Mouse (Mus musculus) cerebellum, adult 2 months (tissue): Measurements from ENCODE around the gene Mctp1. TPM values are rescaled to one million over a fixed set of nuclear protein-coding genes. Genes with fewer than 3 reads are reported as not detected.

ENCODE experiments used
- DNase-seq, 2 experiments: peaks; one replicate each; pipeline ENCODE4 v3.0.0; 2021
- H3K27ac ChIP-seq: fragments of 200-500 bp; 2 replicates; pipeline ENCODE4 v1.5.1; 2012; ENCODE audit warnings: low read length, control low read depth, inconsistent platforms; ENCODE audit not compliant: insufficient read depth
- H3K27me3 ChIP-seq: fragments of 200-500 bp; 2 replicates; pipeline ENCODE4 v1.6.1; 2012; ENCODE audit warnings: inconsistent platforms, mild to moderate bottlenecking, low read length, moderate library complexity; ENCODE audit not compliant: control insufficient read depth, insufficient read depth
- H3K4me1 ChIP-seq: fragments of 200-500 bp; 2 replicates; pipeline ENCODE4 v1.6.1; 2011; ENCODE audit warnings: low read length; ENCODE audit not compliant: control insufficient read depth, insufficient read depth
- H3K4me3 ChIP-seq: fragments of 200-500 bp; replicated peaks from 2 replicates; pipeline ENCODE3; 2011; ENCODE audit warnings: mild to moderate bottlenecking, low read depth, low read length, control low read depth; ENCODE audit not compliant: insufficient read depth
- CTCF ChIP-seq: fragments of 200-500 bp; IDR thresholded peaks from 2 replicates; pipeline ENCODE4 v1.5.1; 2011; ENCODE audit warnings: low read depth, mild to moderate bottlenecking, control low read depth, low read length, moderate library complexity, borderline replicate concordance; ENCODE audit not compliant: insufficient read depth
- POLR2A ChIP-seq: fragments of 200-500 bp; IDR thresholded peaks from 2 replicates; pipeline ENCODE4 v1.6.1; 2011; ENCODE audit warnings: low read length, control low read depth, borderline replicate concordance; ENCODE audit not compliant: insufficient read depth
- WGBS: fragments of 180-500 bp; shearing (Covaris S2); methylation state at CpG from one replicate; pipeline ENCODE4 v1.1.7; 2018; 5-methylcytosine and 5-hydroxymethylcytosine counted together
- polyA plus RNA-seq: library from polyadenylated mRNA; depleted of rRNA; stranded (reverse); fragments of >200 nt; gene quantifications from 2 replicates; pipeline ENCODE4 v1.2.3, GENCODE M21; 2012

Gene Mctp1
- polyA plus RNA-seq, 1 experiment, result 25.8 TPM

DNA sequence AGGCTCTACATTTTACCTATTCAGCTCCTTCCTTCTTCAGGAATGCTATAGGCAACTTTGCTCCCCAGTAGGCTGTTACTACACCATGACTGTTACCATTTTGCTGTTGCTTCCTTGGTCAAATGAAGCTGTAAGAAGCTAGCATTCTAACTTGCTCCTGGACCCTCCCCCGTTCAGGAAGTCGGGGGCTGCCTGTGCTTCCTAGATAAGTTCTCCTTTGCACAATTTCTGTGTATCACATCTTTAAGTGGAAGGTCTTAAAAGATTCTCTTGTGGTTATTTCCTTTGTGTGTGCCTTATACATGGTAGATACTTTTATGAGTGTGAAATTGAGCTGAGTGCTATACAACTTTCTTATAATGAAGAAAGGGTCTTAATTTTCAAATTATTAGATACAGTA lies 25.0 kb downstream of the Mctp1 start:
- no peak for DNase-seq
- Histone ChIP-seq H3K4me1 (no peaks in the 10 kb centered on the region; the same call in 1 of the 2 replicates), H3K27ac (no peak overlapping the region), H3K27me3 (no peaks in the 10 kb centered on the region), H3K4me3 (no peak overlapping the region)
- TF ChIP-seq POLR2A (no peak), CTCF (no peak)
- WGBS, result 95% methylated on average over 2 of the region's 2 CpGs

DNA sequence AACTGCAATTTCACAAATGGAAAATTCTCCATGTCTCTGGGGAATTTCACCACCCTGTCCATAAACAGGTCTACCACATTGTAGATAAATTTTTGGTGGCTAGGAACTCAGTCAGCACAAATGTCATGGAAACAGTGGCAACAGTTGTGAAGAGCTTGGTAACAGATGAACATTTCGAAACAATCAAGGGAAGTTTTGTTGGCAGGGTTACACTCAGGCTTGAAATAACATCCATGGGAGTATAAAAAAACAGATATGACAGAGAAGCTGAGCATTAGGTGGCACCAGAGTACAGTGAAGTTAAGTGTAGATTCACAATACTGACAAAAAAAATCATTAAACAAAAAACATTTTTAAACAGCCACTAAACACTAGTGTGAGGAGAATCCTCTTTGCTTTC lies 26.3 kb downstream of the Mctp1 start:
- no peak overlapping the region for H3K4me3 ChIP-seq
- H3K4me1 ChIP-seq, result no peaks in the 10 kb centered on the region; the same call in 1 of the 2 replicates
- DNase-seq, result no peak
- no peak overlapping the region for H3K27ac ChIP-seq
- WGBS, result 46% methylated on average over 1 of the region's 1 CpGs
- TF ChIP-seq POLR2A, result no peak
- no peaks in the 10 kb centered on the region for H3K27me3 ChIP-seq

DNA sequence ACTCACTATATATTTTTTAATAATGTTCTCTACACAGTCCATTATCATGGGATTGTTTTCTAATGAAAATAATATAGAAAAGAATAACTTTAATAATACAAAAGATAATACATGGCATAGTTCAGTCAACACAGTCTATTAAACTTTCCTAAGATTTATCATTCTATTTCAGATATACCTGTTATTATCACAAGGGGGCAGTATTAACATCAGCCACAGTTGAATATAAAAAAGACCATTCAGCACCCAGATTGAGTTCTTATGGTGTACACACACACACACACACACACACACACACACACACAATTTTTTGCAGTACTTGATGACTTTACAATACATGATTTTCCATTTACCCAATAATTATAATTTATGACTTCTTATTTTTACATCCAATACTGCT lies 31.0 kb downstream of the Mctp1 start:
- H3K4me1 ChIP-seq, result peaks cover 4% of the 10 kb centered on the region
- TF ChIP-seq CTCF (no peak), POLR2A (no peak)
- DNase-seq, result no peak
- H3K4me3 ChIP-seq, result no peak overlapping the region
- H3K27me3 ChIP-seq, result no peaks in the 10 kb centered on the region
- no peak overlapping the region for H3K27ac ChIP-seq

DNA sequence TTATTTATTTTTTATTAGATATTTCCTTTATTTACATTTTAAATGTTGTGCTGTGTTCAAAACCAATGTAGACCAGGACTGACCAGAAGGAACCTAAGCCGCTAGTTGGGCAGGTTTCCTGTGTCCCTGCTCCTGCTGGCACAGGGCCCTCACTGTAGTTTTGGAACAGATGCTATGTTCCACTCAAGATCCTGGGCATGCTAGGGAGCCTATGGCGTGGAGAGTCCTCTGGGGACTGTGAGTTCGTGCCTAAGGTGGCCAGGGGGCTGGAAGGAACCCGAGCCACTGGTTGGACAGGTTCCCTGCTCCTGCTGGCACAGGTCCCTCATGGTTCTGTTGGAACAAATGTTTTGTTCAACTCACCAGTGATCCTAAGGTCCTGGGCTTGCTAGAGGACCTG lies 35.8 kb downstream of the Mctp1 start:
- peak; percentile 89 to 92 for DNase-seq
- H3K27ac ChIP-seq, result peak overlapping the region; percentile 3; the same call in 1 of the 2 replicates
- TF ChIP-seq POLR2A (no peak), CTCF (no peak)
- H3K4me1 ChIP-seq, result peaks cover 4% of the 10 kb centered on the region
- H3K4me3 ChIP-seq, result no peak overlapping the region
- no peaks in the 10 kb centered on the region for H3K27me3 ChIP-seq
- WGBS, result 11% methylated on average over 4 of the region's 4 CpGs

DNA sequence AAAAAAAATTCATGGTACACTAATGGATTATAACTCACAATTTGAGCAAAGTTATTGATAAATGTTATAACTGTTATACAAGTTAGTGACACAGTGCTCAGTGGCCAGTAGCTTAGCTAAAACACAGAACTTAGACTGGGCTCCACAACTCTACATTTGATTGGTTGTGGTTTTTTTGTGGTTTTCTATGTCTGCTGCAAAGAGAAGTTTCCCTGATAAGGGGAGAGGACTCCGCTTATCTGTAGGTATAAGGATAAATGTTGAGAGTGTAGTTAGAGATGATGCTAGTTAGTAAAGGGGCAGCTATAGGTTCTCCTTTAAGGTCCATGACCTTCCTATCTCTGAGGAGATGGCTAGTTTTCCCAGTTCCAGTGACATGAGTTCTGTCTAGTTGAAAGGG lies 36.7 kb downstream of the Mctp1 start:
- 94% methylated on average over 1 of the region's 1 CpGs for WGBS
- TF ChIP-seq CTCF (no peak), POLR2A (no peak)
- Histone ChIP-seq H3K4me1 (peaks cover 4% of the 10 kb centered on the region), H3K27me3 (no peaks in the 10 kb centered on the region), H3K4me3 (no peak overlapping the region), H3K27ac (no peak overlapping the region)
- no peak for DNase-seq

DNA sequence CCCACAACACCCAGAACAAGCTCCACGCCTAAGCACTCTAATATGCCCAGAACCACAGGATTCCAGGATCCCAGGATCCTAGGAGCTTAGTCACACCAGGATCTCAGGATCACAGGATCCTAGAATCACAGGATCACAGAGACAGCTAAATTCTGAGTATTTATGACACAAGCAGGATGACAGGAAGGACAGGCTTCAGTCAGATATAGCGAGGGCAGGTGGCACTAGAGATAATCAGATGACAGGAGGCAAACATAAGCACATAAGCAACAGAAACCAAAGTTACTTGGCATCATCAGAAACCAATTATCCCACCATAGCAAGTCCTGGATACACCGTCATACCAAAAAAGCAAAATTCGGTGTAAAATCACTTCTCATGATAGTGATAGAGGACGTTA lies 37.8 kb downstream of the Mctp1 start:
- H3K4me3 ChIP-seq, result no peak overlapping the region
- H3K27me3 ChIP-seq, result no peaks in the 10 kb centered on the region
- 90% methylated on average over 5 of the region's 5 CpGs for WGBS
- H3K27ac ChIP-seq, result no peak overlapping the region; the same call in 1 of the 2 replicates
- no peak for TF ChIP-seq CTCF
- TF ChIP-seq POLR2A, result no peak
- DNase-seq, result no peak
- H3K4me1 ChIP-seq, result peaks cover under 1% of the 10 kb centered on the region; the same call in 1 of the 2 replicates

DNA sequence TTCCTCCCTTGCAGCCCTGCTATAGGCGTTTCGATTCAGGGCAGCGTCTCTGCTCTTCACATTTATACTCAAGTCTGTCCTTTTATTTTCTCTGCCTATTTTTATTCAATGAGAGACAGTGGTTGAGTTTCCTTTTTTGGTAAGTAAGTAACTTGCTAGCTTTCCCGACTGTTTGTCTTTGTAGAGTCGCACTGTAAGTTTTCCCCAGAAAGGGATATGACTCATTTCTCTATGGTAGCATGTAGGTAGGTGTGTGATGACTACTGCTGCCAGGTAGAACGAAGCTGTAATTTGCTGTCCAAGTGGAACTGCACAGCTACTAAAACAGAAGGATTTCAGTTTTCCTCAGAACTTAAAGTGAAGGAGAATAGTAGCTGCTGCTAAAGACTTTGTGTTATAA lies 45.1 kb downstream of the Mctp1 start:
- peak in 1 of 2 experiments; percentile 28 for DNase-seq

DNA sequence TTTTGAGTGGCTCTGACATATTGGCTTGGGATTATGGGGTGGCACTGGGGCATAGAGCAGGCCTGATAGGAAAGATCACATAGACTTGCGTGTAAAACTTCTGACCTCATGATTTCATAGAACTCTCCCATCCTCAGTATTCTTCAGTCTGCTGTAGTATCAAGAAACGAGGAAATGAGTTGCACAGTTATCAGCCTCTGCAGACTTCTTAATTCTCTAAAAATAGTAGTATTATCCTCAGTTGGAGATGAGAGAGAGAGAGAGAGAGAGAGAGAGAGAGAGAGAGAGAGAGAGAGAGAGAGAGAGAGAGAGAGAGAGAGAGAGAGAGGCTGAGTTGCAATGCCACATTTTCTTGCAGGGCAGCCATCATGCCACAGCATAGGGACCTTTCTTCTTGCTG lies 45.6 kb downstream of the Mctp1 start:
- no peak for DNase-seq
- no peaks in the 10 kb centered on the region for H3K27me3 ChIP-seq
- no peak overlapping the region for H3K4me3 ChIP-seq
- no peaks in the 10 kb centered on the region; the same call in 1 of the 2 replicates for H3K4me1 ChIP-seq
- no peak overlapping the region for H3K27ac ChIP-seq
- TF ChIP-seq POLR2A, result no peak
- 90% methylated on average over 2 of the region's 2 CpGs for WGBS

More for the DNA sequence above, 45.1 kb downstream of the Mctp1 start:
- TF ChIP-seq CTCF, result no peak
- TF ChIP-seq POLR2A, result no peak
- no peaks in the 10 kb centered on the region; the same call in 1 of the 2 replicates for H3K4me1 ChIP-seq
- no peaks in the 10 kb centered on the region for H3K27me3 ChIP-seq
- WGBS, result 61% methylated on average over 6 of the region's 6 CpGs
- no peak overlapping the region for H3K27ac ChIP-seq
- no peak overlapping the region for H3K4me3 ChIP-seq

DNA sequence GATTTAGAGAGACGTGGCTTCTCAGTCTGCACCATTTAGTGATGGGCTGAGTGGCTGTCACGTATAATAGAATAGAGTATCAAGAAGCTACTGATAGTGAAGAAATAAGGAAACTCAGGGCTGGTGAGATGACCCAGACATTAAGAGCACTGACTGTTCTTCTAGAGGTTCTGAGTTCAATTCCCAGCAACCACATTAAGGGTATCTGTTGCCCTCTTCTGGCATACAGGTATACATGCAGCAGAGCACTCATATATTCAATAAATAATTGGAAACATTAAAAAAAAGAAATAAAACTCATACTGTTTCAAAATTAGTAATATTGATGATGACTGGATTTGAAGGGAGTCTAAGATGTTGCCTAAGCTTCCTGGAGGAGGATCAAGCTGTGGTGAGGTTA lies 47.6 kb downstream of the Mctp1 start:
- WGBS, result 92% methylated on average over 2 of the region's 2 CpGs
- no peak for DNase-seq
- no peak overlapping the region for H3K4me3 ChIP-seq
- peaks cover 9% of the 10 kb centered on the region for H3K4me1 ChIP-seq
- H3K27ac ChIP-seq, result no peak overlapping the region
- TF ChIP-seq POLR2A (no peak), CTCF (no peak)
- H3K27me3 ChIP-seq, result no peaks in the 10 kb centered on the region
